Mouse (Mus musculus) hematopoietic stem cell, adult 5-6 weeks (primary cell): ENCODE measurements around the gene Fut8. TPM values are rescaled to one million over a fixed set of nuclear protein-coding genes. Genes with fewer than 3 reads are reported as not detected.

Source experiments
- ATAC-seq, 2 experiments: fragments of 125-278 bp in 1 of 2; replicated peaks in 1 of 2; 2 replicates each; pipeline ENCODE4 v1.8.0; 2016 to 2017; ENCODE audit warnings: inconsistent platforms in 2 of 2, mild to moderate bottlenecking in 2 of 2, moderate number of reproducible peaks in 2 of 2, low read depth in 1 of 2, moderate TSS enrichment in 1 of 2; ENCODE audit not compliant: low FRiP score in 2 of 2, poor library complexity in 2 of 2, severe bottlenecking in 2 of 2, insufficient read depth in 1 of 2, low TSS enrichment in 1 of 2
- total RNA-seq: library from RNA; stranded (forward); fragments of 172-1452, 232-1000 nt; gene quantifications from 2 replicates; pipeline ENCODE4 v1.2.3, GENCODE M21; 2017

The Fut8 gene
- total RNA-seq, 1 experiment from 2014 or later = 165 TPM

GRCm38 (mm10) chr12:77426093-77426492 is 188.2 kb downstream of the Fut8 start:
- ATAC-seq = no peak

- no peak for ATAC-seq
These were observed 190.2 kb downstream of the Fut8 start for GRCm38 (mm10) chr12:77428165-77428564.

GRCm38 (mm10) chr12:77429381-77429780 is 191.5 kb downstream of the Fut8 start:
- ATAC-seq = no peak

- no peak for ATAC-seq
These were observed 198.8 kb downstream of the Fut8 start for GRCm38 (mm10) chr12:77436733-77437132.

GRCm38 (mm10) chr12:77450816-77451215 is 212.9 kb downstream of the Fut8 start:
- no peak for ATAC-seq

- no peak for ATAC-seq
These were observed 228.3 kb downstream of the Fut8 start for GRCm38 (mm10) chr12:77466178-77466577.

- no peak for ATAC-seq
These were observed 242.0 kb downstream of the Fut8 start for GRCm38 (mm10) chr12:77479931-77480330.

GRCm38 (mm10) chr12:77481153-77481552 is 243.2 kb downstream of the Fut8 start:
- ATAC-seq = peak in 1 of 2 experiments; percentile 44; a peak in 1 of 4 replicates

GRCm38 (mm10) chr12:77481799-77482198 is 243.9 kb downstream of the Fut8 start:
- no peak for ATAC-seq

- ATAC-seq = no peak
These were observed 245.4 kb downstream of the Fut8 start for GRCm38 (mm10) chr12:77483180-77483855.

GRCm38 (mm10) chr12:77484761-77485160 is 246.8 kb downstream of the Fut8 start:
- no peak for ATAC-seq

GRCm38 (mm10) chr12:77491478-77491877 is 253.6 kb downstream of the Fut8 start:
- no peak for ATAC-seq

GRCm38 (mm10) chr12:77495781-77496180 is 257.9 kb downstream of the Fut8 start:
- ATAC-seq = no peak

GRCm38 (mm10) chr12:77498153-77498552 is 260.2 kb downstream of the Fut8 start:
- ATAC-seq = no peak

- no peak for ATAC-seq
These were observed 262.6 kb downstream of the Fut8 start for GRCm38 (mm10) chr12:77500439-77501055.

GRCm38 (mm10) chr12:77501466-77502240 is 263.7 kb downstream of the Fut8 start:
- ATAC-seq = peak; percentile 46 to 56; a peak in 2 of 4 replicates

- ATAC-seq = no peak
These were observed 264.3 kb downstream of the Fut8 start for GRCm38 (mm10) chr12:77502243-77502642.

- no peak for ATAC-seq
These were observed 267.5 kb downstream of the Fut8 start for GRCm38 (mm10) chr12:77505431-77505830.
